Mouse (Mus musculus) urinary bladder, postnatal 4 days (tissue): Measurements from ENCODE around the gene C1ql1.

Source experiments
- DNase-seq, 2 experiments: peaks; one replicate each; pipeline ENCODE4 v3.0.0; 2021 to 2022; ENCODE audit warnings: low spot score in 2 of 2

The C1ql1 gene

DNA sequence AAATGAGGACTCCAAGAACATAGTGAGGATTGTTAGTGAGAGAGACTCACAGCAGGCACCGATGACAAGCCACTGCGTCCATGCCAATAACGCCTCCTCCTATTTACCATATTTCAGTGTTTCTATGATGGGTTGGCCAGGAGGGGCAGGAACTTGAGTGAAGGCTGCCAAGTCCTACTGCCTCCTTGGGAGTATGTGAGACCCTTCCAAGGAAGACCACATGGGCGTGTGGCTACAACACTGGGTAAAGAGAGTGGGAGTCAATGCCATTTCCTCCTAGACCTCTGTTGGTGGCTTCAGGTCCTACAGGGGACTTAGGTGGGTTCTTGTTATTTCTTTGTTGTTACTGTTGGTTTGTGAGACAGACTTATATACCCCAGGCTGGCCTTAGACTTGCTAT is 45.3 kb downstream of the C1ql1 start:
- no peak for DNase-seq

DNA sequence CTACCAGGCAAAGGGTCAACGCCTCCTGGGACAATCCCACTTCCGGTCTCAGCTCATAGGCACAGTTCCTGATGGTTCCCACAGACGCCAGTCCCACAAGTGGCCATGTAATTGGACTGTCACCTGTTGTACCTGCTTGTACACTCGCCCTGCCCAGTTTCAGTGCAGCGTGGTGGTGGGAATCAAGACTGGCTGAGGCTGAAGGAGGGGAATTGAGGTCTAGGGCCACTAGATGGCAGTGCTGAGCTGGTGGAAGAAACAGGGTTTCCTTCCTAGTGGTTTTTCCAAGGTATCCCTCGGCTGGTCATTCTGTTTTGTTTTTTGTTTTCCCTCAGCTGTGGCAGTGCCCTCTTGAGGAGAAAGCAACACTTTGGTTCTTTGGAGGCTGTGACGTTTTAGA is 45.7 kb downstream of the C1ql1 start, which contains the start of gene Gfap:
Gene Gfap, minus strand, starts transcription at position 150 of the 400 bp plus-strand sequence.
- peak; percentile 64 to 87 for DNase-seq

DNA sequence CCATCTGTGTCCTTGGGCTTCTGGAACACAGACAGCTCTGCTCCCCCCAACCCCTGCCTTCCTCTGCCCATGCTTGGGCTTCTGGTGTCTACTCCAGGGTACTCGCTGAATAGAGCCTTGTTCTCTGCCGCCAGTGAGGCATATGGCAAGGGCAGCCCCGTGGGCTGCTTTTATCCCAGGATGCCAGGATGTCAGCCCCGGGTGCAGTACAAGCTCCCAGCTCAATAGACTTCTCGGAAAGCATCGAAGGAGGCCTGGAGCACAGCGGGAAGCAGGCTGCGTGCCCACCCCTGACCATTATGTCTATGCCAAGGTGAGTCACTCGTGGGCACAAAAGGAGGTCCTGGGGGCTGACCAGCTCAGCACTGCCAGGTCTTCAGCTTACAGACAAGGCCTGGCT is 48.1 kb downstream of the C1ql1 start:
- DNase-seq, result no peak

DNA sequence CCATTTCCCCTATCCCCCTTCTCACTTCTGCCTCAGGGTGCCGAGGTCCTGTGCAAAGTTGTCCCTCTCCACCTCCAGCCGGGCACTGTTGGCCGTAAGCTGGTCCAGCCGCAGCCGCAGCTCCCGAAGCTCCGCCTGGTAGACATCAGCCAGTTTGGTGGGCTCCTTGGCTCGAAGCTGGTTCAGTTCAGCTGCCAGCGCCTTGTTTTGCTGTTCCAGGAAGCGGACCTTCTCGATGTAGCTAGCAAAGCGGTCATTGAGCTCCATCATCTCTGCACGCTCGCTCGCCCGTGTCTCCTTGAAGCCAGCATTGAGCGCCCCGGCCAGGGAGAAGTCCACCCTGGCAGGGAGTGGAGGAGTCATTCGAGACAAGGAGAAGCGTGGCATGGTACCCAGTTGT is 49.8 kb downstream of the C1ql1 start:
- DNase-seq, result no peak

DNA sequence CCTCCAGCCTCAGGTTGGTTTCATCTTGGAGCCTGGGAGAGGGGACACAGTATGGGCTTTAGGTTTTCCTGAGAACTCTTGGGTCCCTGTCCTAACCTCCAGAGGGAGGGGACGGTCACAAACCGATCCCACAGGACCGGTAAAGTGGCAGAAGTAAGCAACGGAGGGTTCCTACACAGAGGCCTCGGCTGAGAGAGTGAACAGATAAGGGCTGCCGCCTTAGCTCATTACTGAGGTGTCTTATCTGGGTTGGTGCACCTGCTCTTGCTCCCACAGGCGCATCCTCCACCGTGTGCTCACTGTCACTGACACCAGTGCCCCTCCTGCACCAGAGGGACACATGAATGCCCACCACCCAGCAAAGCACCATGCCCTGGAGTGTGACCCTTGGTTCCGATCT is 50.7 kb downstream of the C1ql1 start:
- DNase-seq, result no peak

DNA sequence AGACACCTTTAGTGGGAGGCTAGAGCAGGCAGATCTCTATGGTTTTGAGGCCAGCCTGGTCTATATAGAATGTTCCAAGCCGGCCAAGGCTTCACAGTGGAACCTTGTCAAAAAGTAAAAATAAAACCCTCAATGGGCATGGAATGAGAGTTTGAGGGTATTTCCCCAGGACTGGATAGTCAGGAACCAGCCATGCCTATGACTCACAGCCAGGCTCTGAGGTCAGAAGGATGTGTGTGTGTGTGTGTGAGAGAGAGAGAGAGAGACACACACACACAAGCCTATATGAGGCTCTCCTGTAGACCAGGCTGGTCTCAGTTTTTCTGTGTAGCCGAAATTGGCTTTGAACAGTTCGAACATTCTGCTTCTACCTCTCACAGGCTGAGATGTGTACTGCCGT is 51.8 kb downstream of the C1ql1 start:
- no peak for DNase-seq

DNA sequence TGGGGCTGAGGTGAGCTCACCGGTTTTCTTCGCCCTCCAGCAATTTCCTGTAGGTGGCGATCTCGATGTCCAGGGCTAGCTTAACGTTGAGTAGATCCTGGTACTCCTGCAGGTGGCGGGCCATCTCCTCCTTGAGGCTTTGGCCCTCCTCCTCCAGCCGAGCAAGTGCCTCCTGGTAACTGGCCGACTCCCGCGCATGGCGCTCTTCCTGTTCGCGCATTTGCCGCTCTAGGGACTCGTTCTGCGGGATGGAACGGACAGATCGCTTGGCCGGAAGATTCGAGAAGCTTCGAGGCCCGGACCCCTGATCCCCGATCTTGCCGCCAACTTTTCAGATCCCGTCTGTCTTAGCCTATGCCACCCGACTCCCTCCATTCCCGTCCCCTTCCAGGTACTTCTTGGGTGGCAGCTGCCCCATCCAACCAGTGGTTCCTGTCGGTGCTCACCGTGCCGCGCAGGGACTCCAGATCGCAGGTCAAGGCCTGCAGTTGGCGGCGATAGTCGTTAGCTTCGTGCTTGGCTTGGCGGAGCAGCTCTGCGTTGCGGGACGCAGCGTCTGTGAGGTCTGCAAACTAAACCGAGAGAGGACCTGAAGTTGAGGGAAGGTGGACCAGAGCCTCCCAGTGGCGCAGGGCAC is 53.4 kb downstream of the C1ql1 start:
- peak; percentile 72 to 77 for DNase-seq

DNA sequence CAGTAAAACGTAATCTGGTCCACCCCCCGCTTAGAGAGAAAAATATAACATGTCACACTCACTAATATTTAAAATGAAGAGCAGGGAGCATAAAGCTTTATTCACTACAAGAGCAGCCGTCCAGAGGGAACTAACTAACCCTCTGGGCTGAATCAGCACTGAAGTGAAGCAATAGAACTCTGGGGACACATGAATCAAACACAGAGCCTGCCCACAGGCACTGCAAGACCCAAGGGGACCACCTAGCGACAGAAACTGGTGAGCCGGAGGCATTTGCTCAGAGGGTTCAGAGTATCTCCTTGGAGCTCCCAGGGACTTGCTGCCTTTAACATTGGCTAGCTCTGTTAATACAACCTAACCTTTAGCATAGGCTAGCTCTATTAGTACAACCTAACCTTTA is 56.4 kb downstream of the C1ql1 start:
- no peak for DNase-seq
